Mouse (Mus musculus): ENCODE measurements around the gene Syncrip.
"Not testable (repeated sequence)": the region's sequence is repeated elsewhere in the genome, so short reads cannot be mapped to it uniquely, and the experiment has no call there.

Syncrip gene

GRCm38 (mm10) chr9:88482829-88483396 is 539 bp upstream of the Syncrip start:
- in situ Hi-C loops (cut with MboI), result loop anchor here (5.0 kb wide), 1 partner anchor 39 kb away; no protein-coding TSS in a partner anchor

- in situ Hi-C loops (cut with MboI), result loop anchor here (5.0 kb wide), 1 partner anchor 41 kb away; no protein-coding TSS in a partner anchor
Observed at GRCm38 (mm10) chr9:88481791-88482160, 598 bp downstream of the Syncrip start.

GRCm38 (mm10) chr9:88481061-88481790 is 1.1 kb downstream of the Syncrip start:
- in situ Hi-C loops (cut with MboI), result loop anchor here (5.0 kb wide), 1 partner anchor 41 kb away; no protein-coding TSS in a partner anchor

DNA sequence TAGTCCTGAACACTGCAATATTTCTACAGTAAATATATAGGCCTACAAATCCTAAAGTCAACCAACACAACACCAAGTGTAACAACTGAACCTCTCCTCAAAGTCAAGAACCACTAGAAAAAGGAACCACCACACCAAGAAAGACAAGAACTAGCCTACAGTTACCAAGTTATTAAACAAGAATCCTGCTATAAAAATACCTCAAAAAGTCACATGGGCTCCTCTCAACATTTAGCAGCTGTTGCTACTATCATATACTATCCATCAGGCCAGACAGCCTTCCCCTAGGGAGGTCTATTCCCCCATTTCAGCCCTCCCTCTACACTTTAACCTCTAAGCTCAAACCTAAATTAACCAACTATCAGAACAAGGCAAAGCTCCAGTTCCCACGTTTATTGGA is 2.3 kb downstream of the Syncrip start:
- in situ Hi-C loops (cut with MboI), result loop anchor here (5.0 kb wide), 1 partner anchor 42 kb away; no protein-coding TSS in a partner anchor

- in situ Hi-C loops (cut with MboI), result no loop called here
Observed at GRCm38 (mm10) chr9:88476138-88476537, 6.2 kb downstream of the Syncrip start.

GRCm38 (mm10) chr9:88461017-88461416 is 21.4 kb downstream of the Syncrip start:
- in situ Hi-C loops (cut with MboI), result not testable (repeated sequence)

- in situ Hi-C loops (cut with MboI), result no loop called here
Observed at GRCm38 (mm10) chr9:88439991-88440390, 42.4 kb downstream of the Syncrip start.

- in situ Hi-C loops (cut with MboI), result no loop called here
Observed at GRCm38 (mm10) chr9:88439238-88439600, 43.2 kb downstream of the Syncrip start.

GRCm38 (mm10) chr9:88438555-88439237 is 43.7 kb downstream of the Syncrip start, which contains the start of gene Snx14:
TSS of gene Snx14 (minus strand) at chr9:88438958.
- in situ Hi-C loops (cut with MboI), result no loop called here

- in situ Hi-C loops (cut with MboI), result no loop called here
Observed at GRCm38 (mm10) chr9:88438237-88438554, 44.2 kb downstream of the Syncrip start.

DNA sequence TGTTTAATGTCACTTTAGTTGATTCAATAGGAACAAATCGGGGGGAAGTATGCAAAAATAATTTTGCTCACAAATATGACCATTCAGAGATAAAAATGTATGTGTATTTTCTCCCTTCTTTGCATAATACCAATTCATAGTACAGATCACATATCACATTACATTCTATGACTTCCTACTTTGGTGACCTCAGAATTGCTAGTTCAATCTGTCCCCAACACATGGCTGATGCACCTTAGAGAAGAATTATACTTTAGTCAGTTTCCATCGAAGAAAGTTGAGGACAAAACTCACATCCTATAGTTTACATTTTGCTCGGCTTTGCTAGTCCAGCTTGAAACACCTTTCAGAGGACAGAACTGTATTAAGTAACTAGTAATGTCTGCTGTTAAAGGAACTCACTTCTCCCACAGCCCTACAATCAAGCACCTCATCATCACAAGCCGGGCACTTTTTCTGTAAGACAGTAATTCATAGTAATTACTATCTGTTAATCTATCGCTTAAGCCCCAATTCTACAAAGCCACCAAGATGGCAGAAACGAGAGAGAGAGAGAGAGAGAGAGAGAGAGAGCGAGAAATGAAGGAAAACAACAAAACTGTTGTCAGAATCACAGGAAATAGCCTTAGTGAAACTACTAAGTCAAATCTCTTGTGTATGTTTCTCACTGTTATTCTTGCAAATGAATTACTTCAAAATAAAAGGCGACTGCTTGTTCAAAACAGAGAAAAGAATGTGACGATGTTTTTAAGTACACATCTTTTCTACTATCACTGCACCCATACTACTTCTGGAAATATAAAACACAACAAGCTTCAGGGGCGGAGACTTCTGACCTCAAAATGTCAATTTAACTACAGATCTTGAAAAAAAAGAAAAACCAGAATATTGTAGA is 44.8 kb downstream of the Syncrip start:
- in situ Hi-C loops (cut with MboI), result no loop called here

DNA sequence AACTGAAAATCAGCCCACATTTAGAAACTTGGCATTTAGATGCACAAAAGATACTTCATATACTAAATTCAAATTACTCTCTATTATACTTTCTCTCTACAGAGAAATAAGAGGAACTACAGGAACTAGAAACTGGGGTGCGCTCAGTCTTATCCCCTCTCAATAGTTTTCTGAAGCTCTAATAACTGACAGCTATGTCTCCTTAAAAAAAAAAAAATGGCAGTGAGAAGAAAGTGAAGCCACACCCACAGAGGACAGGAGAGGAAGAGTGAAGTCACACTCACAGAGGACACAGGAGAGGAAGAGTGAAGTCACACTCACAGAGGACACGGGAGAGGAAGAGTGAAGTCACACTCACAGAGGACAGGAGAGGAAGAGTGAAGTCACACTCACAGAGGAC is 58.0 kb downstream of the Syncrip start:
- in situ Hi-C loops (cut with MboI), result no loop called here

GRCm38 (mm10) chr9:88422428-88422827 is 59.9 kb downstream of the Syncrip start:
- in situ Hi-C loops (cut with MboI), result no loop called here

DNA sequence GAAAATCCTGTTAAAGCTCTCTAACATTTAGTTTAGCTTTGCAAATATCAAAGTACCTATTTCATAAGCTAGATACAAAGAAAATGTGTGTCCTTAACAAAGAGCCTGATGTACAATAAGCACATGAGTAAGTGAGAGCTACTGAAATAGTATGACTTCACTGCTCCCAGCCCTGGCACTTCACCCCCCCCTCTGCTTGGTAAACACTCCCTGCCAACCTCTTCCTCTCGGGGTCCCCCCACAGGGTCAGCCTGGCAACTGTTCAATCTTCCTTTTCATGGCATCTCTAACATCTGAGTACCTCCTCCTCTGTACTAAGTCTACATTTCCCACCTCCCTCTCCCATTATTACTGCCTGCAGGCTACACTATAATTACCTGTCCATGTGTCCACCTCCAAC is 65.6 kb downstream of the Syncrip start:
- in situ Hi-C loops (cut with MboI), result no loop called here

GRCm38 (mm10) chr9:88409978-88410377 is 72.4 kb downstream of the Syncrip start:
- in situ Hi-C loops (cut with MboI), result no loop called here

DNA sequence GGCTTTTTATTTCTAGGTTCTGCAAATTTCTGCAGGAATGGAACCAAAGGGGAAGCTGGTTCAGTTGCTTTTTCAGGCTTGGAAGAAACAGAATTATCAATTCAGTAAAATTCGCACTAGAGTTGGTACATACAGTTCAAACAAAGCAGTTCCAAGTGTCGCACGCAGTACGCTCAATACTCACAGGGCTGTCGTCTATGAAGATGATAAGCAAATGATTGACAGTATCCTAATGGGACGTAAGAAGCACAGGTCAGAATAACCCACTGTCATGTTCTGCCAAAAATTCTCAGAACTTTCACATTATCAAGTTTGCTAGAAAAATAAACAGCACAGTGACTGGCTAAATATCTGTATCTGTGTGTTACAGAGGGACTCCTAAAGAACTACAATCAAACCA is 77.9 kb downstream of the Syncrip start:
- in situ Hi-C loops (cut with MboI), result no loop called here

DNA sequence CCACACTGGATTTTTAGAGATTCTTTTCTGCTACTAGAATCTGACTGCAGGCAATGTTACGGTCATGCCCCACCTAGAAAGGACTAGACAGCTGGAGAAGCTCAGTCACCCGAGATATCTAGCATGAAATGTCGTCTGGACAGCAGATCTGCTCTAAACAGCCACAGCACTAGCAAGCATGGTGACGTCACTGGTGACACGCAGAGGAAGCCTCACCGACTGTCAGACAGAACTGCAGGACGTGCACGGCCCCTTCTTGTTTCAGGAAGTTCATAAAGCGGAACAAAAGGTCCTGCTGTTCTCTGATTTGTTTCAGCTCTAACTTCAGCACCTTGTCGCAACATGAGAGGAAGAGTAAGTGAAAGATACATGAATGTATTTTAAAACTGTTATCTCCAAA is 78.3 kb downstream of the Syncrip start:
- in situ Hi-C loops (cut with MboI), result no loop called here

- in situ Hi-C loops (cut with MboI), result no loop called here
Observed at GRCm38 (mm10) chr9:88398461-88398860, 83.9 kb downstream of the Syncrip start.
